Mouse (Mus musculus) limb, embryonic 12.5 days (tissue): ENCODE measurements around the gene Itpr2. TPM values are rescaled to one million over a fixed set of nuclear protein-coding genes. Genes with fewer than 3 reads are reported as not detected.
A peak's percentile ranks its signal among the peaks of the same experiment; 100 is the strongest.

ENCODE experiments used
- ATAC-seq: fragments of 200-750 bp; cut with Nextera tagmentation; 2 replicates; pipeline ENCODE4 v1.8.0; 2017; ENCODE audit warnings: low read depth, moderate TSS enrichment; ENCODE audit not compliant: insufficient number of reproducible peaks, insufficient read depth, low FRiP score, low TSS enrichment
- H3K27ac ChIP-seq: fragments of 300-500 bp; sonication (generic); 2 replicates; pipeline ENCODE4 v1.5.1; 2016; ENCODE audit warnings: mild to moderate bottlenecking, moderate library complexity
- H3K27me3 ChIP-seq: fragments of 300-500 bp; sonication (generic); 2 replicates; pipeline ENCODE4 v1.6.1; 2016; ENCODE audit warnings: mild to moderate bottlenecking, moderate library complexity
- H3K36me3 ChIP-seq: fragments of 300-500 bp; sonication (generic); 2 replicates; pipeline ENCODE4 v1.6.1; 2016; ENCODE audit warnings: mild to moderate bottlenecking, moderate library complexity
- H3K4me1 ChIP-seq: fragments of 300-500 bp; sonication (generic); replicated peaks from 2 replicates; pipeline ENCODE4 v1.6.1; 2016
- H3K4me2 ChIP-seq: fragments of 300-500 bp; sonication (generic); 2 replicates; pipeline ENCODE4 v1.6.1; 2016; ENCODE audit warnings: mild to moderate bottlenecking, moderate library complexity
- H3K4me3 ChIP-seq: fragments of 300-500 bp; sonication (generic); replicated peaks from 2 replicates; pipeline ENCODE4 v1.5.1; 2016; ENCODE audit warnings: mild to moderate bottlenecking
- H3K9ac ChIP-seq: fragments of 300-500 bp; sonication (generic); replicated peaks from 2 replicates; pipeline ENCODE4 v1.6.1; 2016; ENCODE audit warnings: mild to moderate bottlenecking, moderate library complexity
- H3K9me3 ChIP-seq: fragments of 300-500 bp; sonication (generic); 2 replicates; pipeline ENCODE4 v1.6.1; 2016; ENCODE audit warnings: mild to moderate bottlenecking, moderate library complexity
- WGBS: fragments of 180-500 bp; shearing (Covaris S2); methylation state at CpG from one replicate; pipeline ENCODE4 v1.1.7; 2016; 5-methylcytosine and 5-hydroxymethylcytosine counted together
- polyA plus RNA-seq: library from polyadenylated mRNA; unstranded; fragments of >200 nt; fragmentation: Nextera tagmentation; extraction: Ambion mirVana; gene quantifications from 2 replicates; pipeline ENCODE4 v1.2.1, GENCODE M21; 2016

Itpr2 gene
- polyA plus RNA-seq, 1 experiment from 2014 or later, result 7.0 TPM

DNA sequence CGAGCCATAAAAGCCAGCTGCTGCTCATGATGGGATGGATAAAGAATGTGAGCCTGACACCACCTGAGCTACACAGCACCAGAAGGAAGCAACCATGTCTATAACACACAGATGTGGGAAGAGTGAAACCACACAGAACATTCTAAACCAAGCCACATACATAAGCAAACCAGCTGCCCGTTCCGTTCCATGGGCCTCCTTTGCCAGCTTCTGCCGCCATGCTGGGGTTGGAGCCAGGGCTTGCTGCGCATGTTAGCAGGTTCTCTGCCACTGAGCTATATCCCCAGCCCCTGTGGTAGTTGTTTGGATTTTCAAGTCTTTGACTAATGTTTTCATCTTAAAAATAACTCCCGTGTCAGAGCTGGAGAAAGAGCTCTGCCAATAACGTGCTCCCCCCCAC lies 87.9 kb downstream of the Itpr2 start:
- Histone ChIP-seq H3K4me1 (peaks cover 28% of the 10 kb centered on the region), H3K36me3 (no peaks in the 10 kb centered on the region), H3K9ac (no peak overlapping the region), H3K27ac (peak overlapping the region; percentile 54), H3K9me3 (no peaks in the 10 kb centered on the region), H3K4me3 (no peak overlapping the region), H3K27me3 (no peaks in the 10 kb centered on the region), H3K4me2 (no peak overlapping the region)
- WGBS, result 65% methylated on average over 7 of the region's 7 CpGs
- no peak; the same call in 1 of the 2 replicates for ATAC-seq

- Histone ChIP-seq H3K4me1 (peaks cover 28% of the 10 kb centered on the region), H3K27ac (no peak overlapping the region; the same call in 1 of the 2 replicates), H3K27me3 (no peaks in the 10 kb centered on the region), H3K4me2 (no peak overlapping the region), H3K4me3 (no peak overlapping the region), H3K36me3 (no peaks in the 10 kb centered on the region), H3K9me3 (no peaks in the 10 kb centered on the region), H3K9ac (no peak overlapping the region)
- ATAC-seq, result no peak
- 84% methylated on average over 16 of the region's 16 CpGs for WGBS
Measured at GRCm38 (mm10) chr6:146411446-146412070, 90.5 kb downstream of the Itpr2 start.

DNA sequence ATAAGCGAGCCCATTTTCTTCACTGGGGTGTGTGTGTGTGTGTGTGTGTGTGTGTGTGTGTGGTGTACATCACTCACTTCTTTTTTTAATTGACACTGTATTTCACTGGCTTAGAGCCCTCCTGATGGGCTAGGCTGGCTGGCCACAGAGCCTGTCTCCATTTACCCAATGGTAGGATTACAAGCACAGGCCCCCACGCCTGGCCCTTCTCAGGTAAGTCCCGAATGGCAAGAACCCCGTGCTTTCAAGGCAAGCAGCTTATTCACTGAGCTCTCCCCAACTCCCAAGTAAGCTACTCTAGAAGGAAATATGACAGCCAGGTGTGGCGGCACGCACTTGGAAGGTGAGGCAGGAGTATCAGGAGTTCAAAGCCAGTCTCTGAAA lies 91.6 kb downstream of the Itpr2 start:
- ATAC-seq, result no peak
- WGBS, result 70% methylated on average over 6 of the region's 6 CpGs

DNA sequence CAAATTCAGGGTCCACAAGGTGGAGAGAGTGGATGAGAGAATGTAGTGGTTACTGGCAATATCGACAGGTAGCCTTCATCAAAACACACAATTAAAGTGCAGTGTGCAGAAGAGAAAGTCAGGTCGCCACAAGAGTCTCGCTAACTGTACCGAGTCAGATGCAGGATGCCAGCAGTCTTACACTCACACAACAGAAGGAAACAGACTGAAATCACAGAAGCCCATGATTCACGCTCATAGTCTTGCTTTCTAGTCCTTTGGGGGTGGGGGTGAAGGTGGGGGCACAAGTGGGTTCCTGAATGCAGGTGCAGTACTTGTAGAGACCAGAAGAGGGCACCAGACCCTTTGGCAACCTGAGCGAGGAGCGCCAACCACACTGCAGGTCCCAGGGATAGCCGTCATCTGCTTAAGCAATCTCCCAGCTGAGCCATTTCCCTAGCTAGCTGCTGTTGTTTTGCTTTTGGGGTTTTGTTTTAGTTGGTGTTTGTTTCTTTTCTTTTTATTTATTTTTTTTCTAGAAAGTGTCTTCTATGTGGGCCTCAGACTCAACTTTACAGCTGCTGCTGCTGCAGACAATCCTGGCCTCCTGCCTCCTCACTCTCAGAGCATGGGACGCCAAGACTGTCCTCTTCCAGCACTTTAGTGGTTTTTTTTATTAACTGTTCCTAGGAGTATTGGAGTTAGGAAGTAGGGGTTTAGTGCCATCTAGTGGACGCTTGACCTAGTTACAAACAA lies 92.2 kb downstream of the Itpr2 start:
- Histone ChIP-seq H3K27ac (peak overlapping the region; percentile 82), H3K9ac (no peak overlapping the region), H3K4me1 (peaks cover 31% of the 10 kb centered on the region), H3K27me3 (no peaks in the 10 kb centered on the region), H3K4me3 (no peak overlapping the region), H3K9me3 (no peaks in the 10 kb centered on the region), H3K36me3 (no peaks in the 10 kb centered on the region), H3K4me2 (peak overlapping the region; percentile 47)
- 21% methylated on average over 10 of the region's 10 CpGs for WGBS
- ATAC-seq, result peak; percentile 67; the same call in 1 of the 2 replicates

More for the DNA sequence above, 91.6 kb downstream of the Itpr2 start:
- H3K27me3 ChIP-seq, result no peaks in the 10 kb centered on the region
- H3K4me3 ChIP-seq, result no peak overlapping the region
- H3K9ac ChIP-seq, result no peak overlapping the region
- H3K4me1 ChIP-seq, result peaks cover 28% of the 10 kb centered on the region
- H3K27ac ChIP-seq, result peak overlapping the region; percentile 82; the same call in 1 of the 2 replicates
- H3K36me3 ChIP-seq, result no peaks in the 10 kb centered on the region
- H3K4me2 ChIP-seq, result peak overlapping the region; percentile 47; the same call in 1 of the 2 replicates
- no peaks in the 10 kb centered on the region for H3K9me3 ChIP-seq

- peaks cover 31% of the 10 kb centered on the region for H3K4me1 ChIP-seq
- H3K27me3 ChIP-seq, result no peaks in the 10 kb centered on the region
- no peak overlapping the region for H3K4me2 ChIP-seq
- peak overlapping the region; percentile 77 for H3K27ac ChIP-seq
- no peaks in the 10 kb centered on the region for H3K36me3 ChIP-seq
- 55% methylated on average over 6 of the region's 6 CpGs for WGBS
- H3K9ac ChIP-seq, result no peak overlapping the region
- H3K9me3 ChIP-seq, result peaks cover 4% of the 10 kb centered on the region; the same call in 1 of the 2 replicates
- H3K4me3 ChIP-seq, result no peak overlapping the region
- no peak for ATAC-seq
Measured at GRCm38 (mm10) chr6:146405380-146405779, 96.6 kb downstream of the Itpr2 start.

DNA sequence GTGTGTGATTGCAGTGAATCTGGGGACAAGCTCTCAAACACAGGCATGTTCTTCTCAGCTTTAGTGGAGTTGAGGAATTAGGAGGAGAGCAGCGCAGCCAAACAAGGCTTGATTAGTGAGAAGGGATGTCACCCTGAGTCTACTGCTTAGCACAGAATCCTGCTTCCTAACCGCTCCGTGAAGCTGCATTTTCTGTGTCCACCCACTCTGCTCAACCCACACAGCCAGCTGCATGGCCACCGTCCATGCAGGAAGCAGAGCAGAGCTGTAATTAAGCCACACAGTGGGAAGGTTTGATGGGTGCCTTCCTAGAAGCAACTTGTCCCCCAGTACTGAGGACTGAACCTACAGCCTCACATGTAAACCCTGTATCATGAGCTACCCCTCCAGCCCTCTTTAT lies 97.1 kb downstream of the Itpr2 start:
- Histone ChIP-seq H3K27ac (peak overlapping the region; percentile 77), H3K4me1 (peaks cover 31% of the 10 kb centered on the region), H3K27me3 (no peaks in the 10 kb centered on the region), H3K4me3 (no peak overlapping the region), H3K4me2 (no peak overlapping the region), H3K9ac (no peak overlapping the region), H3K9me3 (peaks cover 4% of the 10 kb centered on the region; the same call in 1 of the 2 replicates), H3K36me3 (no peaks in the 10 kb centered on the region)
- no peak for ATAC-seq
- 78% methylated on average over 4 of the region's 4 CpGs for WGBS

GRCm38 (mm10) chr6:146404156-146404555 lies 97.9 kb downstream of the Itpr2 start:
- no peak overlapping the region for H3K4me3 ChIP-seq
- 52% methylated on average over 10 of the region's 10 CpGs for whole genome bisulfite sequencing
- peaks cover 4% of the 10 kb centered on the region; the same call in 1 of the 2 replicates for H3K9me3 ChIP-seq
- H3K27ac ChIP-seq, result peak overlapping the region; percentile 77; the same call in 1 of the 2 replicates
- H3K27me3 ChIP-seq, result no peaks in the 10 kb centered on the region
- no peak overlapping the region for H3K9ac ChIP-seq
- peaks cover 25% of the 10 kb centered on the region for H3K4me1 ChIP-seq
- ATAC-seq, result no peak
- no peaks in the 10 kb centered on the region for H3K36me3 ChIP-seq
- H3K4me2 ChIP-seq, result no peak overlapping the region

DNA sequence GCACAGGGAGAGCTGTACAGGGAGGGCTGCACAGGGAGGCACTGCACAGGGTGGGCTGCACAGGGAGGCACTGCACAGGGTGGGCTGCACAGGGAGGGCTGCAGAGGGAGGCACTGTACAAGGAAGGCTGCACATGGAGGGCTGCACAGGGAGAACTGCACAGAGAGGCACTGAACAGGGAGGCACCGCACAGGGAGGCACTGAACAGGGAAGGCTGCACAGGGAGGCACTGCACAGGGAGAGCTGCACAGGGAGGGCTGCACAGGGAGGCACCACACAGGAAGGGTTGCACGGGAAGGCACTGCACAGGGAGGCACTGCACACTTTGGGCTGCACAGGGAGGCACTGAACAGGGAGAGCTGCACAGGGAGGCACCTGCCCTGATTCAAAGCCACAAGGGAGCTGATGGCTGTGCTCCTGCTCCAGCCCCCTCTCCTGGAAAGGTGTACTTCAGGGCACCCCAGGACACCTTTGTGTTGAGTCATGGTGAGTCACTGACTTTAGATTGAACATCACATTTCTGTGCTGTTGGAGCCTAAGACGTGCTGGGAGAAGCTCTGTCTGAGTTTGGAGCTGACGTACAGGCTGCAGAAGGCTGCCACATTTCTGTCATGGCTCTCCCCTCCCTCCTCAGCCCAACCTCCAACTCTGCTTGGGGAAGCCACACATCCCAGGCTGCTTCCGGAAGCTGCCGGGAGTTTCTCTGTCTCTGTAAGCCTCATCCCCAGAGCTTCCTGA lies 98.9 kb downstream of the Itpr2 start:
- Histone ChIP-seq H3K36me3 (no peaks in the 10 kb centered on the region), H3K4me2 (no peak overlapping the region), H3K4me3 (no peak overlapping the region), H3K9ac (no peak overlapping the region), H3K4me1 (peaks cover 25% of the 10 kb centered on the region), H3K9me3 (peaks cover 4% of the 10 kb centered on the region; the same call in 1 of the 2 replicates), H3K27me3 (no peaks in the 10 kb centered on the region), H3K27ac (peak overlapping the region; percentile 67)
- no peak for ATAC-seq
- WGBS, result 64% methylated on average over 6 of the region's 6 CpGs

- no peaks in the 10 kb centered on the region for H3K27me3 ChIP-seq
- WGBS, result 72% methylated on average over 3 of the region's 3 CpGs
- H3K4me1 ChIP-seq, result peaks cover 19% of the 10 kb centered on the region
- no peak overlapping the region for H3K9ac ChIP-seq
- H3K9me3 ChIP-seq, result peaks cover 4% of the 10 kb centered on the region; the same call in 1 of the 2 replicates
- no peak for ATAC-seq
- H3K27ac ChIP-seq, result no peak overlapping the region
- no peak overlapping the region for H3K4me3 ChIP-seq
- H3K36me3 ChIP-seq, result no peaks in the 10 kb centered on the region
- no peak overlapping the region for H3K4me2 ChIP-seq
Measured at GRCm38 (mm10) chr6:146397803-146398202, 104.2 kb downstream of the Itpr2 start.

- ATAC-seq, result no peak; the same call in 1 of the 2 replicates
- no peaks in the 10 kb centered on the region for H3K27me3 ChIP-seq
- no peak overlapping the region for H3K4me3 ChIP-seq
- 0 out of 2 replicates have a peak overlapping the region, but pooled peaks have one; percentile 36 for H3K27ac ChIP-seq
- no peak overlapping the region for H3K9ac ChIP-seq
- no peaks in the 10 kb centered on the region for H3K36me3 ChIP-seq
- no peak overlapping the region for H3K4me2 ChIP-seq
- WGBS, result 52% methylated on average over 5 of the region's 5 CpGs
- peaks cover 17% of the 10 kb centered on the region for H3K4me1 ChIP-seq
- no peaks in the 10 kb centered on the region; the same call in 1 of the 2 replicates for H3K9me3 ChIP-seq
Measured at GRCm38 (mm10) chr6:146396253-146396652, 105.8 kb downstream of the Itpr2 start.

- Histone ChIP-seq H3K4me3 (no peak overlapping the region), H3K27me3 (no peaks in the 10 kb centered on the region), H3K4me2 (no peak overlapping the region), H3K36me3 (no peaks in the 10 kb centered on the region), H3K27ac (no peak overlapping the region), H3K9ac (no peak overlapping the region), H3K4me1 (peaks cover 17% of the 10 kb centered on the region), H3K9me3 (no peaks in the 10 kb centered on the region; the same call in 1 of the 2 replicates)
- ATAC-seq, result no peak
- 87% methylated on average over 4 of the region's 4 CpGs for WGBS
Measured at GRCm38 (mm10) chr6:146395616-146396015, 106.4 kb downstream of the Itpr2 start.
